Mouse (Mus musculus) c-Kit-positive CD71-positive TER-119-positive erythroid progenitor cells, embryonic 14.5 days (primary cell): ENCODE measurements around the gene Tsga10ip.
"Not testable (repeated sequence)": the region's sequence is repeated elsewhere in the genome, so short reads cannot be mapped to it uniquely, and the experiment has no call there.

Experiments used
- DNase-seq: peaks from one replicate; pipeline ENCODE4 v3.0.0-alpha.2; 2013; ENCODE audit warnings: low spot score

The Tsga10ip gene

DNA sequence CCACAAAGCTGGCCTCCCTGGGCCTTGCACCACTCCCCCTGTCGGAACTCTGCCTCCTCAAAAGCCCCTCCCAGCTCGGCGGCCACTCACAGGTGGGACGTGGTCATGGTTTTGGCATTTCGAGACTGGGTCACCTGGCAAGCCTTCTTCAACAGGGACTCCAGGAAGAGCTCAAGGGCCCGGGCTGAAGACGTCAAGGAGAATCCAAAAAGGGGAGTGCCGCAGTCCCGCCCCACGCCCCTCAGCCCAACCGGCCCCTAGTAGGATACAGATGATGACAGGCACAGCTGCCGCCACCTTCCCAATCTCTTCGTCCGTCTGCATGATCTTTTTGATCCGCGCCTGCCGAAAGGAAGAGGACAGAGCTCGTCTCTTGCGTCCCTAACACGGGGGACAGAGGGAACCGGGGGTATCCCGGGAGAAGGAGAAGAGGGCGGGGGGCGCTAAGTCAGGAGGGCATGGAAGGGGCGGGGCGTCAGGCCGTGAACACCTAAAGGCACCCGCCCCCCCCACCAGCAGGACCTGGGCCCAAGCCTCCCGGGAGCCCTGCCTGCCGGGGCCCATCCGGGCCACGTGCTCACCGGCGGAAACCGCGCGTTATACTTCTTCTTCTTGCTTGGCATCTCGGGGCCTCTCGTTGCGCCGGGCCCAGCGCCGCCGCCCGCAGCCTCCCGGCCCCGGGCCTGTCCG is 21.9 kb upstream of the Tsga10ip start:
- DNase-seq = peak; percentile 37

DNA sequence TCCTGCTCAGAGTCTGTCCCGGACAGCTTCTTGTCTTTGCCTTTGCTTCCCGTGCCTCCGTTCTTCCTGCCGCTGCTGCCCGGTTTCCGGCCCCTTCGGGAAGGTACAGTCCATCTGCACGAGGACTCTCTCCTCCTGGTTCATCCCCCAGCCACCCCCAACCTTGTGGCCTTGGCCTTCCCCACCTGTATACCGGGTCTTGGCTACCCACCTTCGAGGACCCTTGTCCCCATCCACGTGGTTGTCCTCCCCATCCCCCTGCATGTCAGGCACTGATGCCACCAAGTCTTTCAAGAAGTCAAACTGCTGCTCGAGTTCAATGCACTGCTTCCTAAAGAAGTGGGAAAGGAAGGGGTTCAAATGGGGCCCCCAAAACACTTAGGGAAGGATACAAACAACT is 21.2 kb upstream of the Tsga10ip start:
- DNase-seq = no peak

DNA sequence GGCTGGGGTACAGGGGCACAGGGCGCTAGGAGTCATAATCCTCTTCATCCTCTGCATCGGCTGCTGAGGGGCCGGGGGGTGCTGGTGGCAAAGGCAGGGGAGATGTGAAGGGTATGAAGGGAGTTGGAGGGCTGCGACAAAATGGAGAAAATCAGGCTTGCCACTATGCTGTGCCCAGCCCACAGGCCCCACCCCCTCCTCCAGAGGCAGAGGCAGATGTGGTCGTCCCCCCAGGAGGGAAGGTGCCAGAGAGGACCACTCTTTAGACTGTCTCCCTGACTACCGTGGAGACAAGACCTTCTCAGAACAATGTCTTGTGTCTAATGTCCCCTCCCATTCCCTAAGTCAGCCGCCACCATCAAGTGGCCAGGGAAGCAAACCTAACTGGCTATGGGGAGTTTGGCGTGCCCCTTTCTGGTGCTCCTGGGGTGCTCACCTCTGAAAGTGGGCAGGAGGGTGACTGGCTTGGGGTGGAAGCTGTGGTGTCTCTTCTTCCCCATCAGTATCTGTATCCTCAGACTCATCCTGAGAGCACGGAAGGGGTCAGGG is 20.6 kb upstream of the Tsga10ip start:
- DNase-seq = no peak

DNA sequence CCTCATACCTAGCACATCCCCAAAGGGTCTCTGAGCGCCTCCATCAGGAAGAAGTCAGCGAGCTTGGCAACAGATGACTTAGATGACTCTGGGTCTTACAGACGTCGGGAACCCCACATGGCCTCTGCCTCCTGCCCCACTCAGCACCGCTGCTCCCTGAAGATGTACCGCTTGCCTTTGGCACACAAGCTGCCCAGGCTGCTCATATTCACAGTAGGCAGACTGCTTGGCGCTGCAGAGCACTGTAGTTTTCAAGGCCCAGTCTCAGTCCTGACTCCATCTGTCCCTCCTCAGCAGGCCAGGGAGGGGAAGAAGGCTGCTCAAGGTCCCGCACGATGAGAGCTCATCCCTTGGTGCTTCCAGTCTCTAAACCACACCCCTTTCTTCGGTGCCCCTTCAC is 19.9 kb upstream of the Tsga10ip start:
- no peak for DNase-seq

DNA sequence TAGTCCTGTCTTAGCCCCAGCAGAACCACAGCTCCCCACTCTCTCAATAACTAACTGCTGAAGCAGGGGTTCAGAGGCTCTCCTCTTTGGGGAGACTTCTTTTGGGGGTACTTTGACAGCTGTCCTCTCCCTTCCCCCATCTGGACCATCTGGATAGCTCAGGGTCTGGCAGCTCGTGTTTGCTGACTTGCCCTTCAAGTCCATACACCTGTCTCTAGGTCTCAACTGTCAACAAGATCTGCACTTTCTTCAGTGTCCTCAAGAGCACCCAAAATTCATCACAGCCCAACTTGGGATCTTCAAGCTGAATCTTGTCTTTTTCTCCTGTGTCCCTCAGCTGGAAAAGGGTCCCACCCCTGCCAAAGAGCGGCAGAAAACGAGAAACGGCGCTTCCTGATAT is 19.5 kb upstream of the Tsga10ip start:
- no peak for DNase-seq

DNA sequence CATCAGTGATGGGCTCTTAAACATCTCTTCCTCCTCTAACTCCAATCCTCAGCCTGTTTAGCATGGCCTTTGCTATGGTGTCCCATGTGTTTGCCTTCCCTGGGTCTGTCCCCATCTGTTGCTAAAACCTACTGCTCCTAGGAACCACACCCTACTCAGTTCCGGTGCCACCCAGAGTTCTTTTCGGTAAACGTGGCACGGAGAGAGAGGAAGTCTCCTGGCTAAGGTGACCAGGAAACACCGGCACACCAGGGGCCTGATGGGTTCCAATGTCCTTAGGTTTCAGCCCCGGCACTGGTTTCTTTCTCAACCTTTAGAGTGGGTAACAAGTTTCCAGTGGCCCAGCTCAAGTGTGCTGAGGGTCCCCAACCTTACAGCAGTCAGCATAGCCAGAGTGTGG is 18.3 kb upstream of the Tsga10ip start:
- DNase-seq = no peak

DNA sequence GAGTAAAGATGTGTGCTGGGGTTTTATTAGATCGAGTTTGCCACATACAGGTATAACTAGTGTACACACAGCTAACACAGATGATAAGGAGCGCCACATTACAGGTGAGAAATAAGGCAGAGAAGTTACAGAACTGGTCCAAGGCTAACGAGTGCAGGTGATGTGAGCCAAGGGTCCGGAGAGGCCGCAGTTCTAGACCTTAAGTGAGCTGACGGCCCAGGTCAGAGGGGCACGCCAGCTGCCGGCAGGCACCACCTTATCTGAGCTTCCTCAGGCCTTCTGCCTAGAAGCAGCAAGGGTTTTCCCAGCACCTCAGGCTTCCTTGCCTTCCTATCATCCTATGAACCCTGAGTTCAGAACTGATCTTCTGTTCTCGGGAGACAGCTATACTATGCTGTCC is 17.3 kb upstream of the Tsga10ip start:
- no peak for DNase-seq

DNA sequence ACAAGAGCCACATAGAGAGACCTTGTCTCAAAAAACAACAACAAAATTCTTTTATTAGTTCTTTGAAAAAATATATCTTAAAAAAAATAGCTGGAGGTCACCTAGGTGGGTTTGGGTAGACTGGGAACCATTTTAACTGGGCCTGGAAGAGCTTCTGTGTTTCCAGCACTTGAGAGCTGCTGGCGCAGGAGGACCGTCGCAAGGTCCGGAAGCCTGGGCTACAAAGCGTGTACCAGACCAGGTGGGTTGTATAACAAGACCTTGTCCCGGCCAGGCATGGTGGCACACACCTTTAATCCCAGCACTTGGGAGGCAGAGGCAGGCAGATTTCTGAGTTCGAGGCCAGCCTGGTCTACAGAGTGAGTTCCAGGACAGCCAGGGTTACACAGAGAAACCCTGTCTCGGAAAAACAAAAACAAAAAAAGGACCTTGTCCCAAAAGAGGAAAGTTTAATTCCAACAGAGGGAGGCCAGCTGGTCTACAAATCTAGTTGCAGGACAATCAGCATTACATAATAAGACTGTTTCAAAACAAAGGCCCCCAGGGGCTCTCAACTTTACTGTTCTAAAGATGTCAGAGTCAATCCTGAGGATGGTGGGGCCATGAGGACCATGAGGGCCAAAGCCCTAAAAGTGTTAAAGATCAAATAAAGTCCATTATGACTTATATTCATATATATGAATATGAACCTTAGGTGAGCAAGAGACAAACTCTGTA is 16.6 kb upstream of the Tsga10ip start:
- DNase-seq = no peak

DNA sequence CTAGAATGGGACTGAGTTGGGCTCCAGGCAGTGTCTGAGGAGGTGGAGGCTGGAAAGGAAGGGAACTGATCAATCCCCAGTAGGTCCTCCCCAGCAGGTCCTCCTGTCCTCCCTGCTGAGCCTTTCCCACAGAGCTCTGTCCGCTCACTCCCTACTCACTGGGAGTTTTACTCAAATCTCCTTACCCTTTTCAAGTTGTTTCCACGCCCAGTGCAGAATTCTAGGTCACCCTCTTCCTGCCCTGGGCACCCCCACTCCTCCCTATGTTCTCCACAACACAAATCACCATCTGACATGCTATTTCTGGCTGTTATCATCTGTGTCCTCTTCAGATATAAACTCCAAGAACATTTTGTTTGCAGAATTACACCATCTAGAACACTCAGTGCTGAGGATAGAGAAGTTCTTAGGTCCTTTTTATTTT is 12.2 kb upstream of the Tsga10ip start:
- DNase-seq = no peak

DNA sequence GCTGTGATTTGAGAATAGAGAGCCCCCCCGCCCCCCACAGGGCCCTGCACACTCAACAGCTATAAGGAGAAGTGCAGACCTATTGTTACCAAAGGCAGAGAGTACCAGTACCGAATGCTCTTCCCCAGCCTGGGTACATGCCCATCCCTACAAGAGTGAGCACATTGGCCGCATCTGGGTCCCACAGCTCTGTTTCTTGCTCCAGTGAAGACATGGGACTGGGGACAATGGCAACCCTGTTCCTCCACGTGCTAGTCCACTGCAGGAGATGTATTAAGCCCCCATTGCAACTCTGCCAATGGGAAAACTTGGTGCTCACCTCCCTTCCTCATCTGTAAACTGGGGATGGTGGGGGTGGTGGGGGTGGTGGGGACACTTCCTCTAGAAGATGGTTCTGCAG is 11.5 kb upstream of the Tsga10ip start:
- no peak for DNase-seq

DNA sequence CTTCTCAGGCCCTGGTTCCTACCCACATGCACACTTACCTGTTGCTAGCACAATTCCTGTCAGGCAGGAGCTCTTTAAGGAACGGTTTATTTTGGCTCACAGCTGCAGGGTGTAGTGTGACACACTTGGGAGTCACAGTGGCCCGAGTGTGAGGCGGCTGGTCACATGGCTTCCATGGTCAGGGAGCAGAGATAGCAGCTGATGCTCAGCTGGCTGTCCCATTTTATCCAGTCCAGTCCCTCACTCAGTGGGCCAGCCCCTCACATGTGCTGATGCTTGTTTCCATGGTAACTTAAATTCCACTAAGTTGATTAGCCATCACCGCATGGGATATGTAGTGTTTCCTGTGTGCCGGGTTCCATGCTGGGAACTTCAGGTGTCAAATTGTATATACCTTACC is 9.6 kb upstream of the Tsga10ip start:
- DNase-seq = no peak

DNA sequence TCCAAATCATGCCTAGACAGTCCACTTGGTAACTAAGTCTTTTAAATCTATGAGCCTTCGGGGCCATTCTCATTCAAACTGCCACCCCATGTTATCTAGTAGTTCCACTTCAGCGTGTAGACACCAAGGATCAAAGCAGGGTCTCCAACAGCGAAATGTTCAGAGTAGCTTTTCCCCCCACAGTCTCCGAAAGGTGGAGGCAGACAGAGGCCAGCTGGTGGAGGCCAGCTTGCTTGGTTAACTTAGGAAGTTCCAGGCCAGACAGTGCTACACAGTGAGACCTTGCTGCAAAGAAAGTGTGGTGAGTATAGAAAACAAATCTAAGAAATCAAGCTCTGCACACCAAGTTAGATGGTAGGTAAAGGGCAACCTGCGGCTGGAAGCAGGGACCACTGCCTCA is 8.3 kb upstream of the Tsga10ip start:
- DNase-seq = no peak

DNA sequence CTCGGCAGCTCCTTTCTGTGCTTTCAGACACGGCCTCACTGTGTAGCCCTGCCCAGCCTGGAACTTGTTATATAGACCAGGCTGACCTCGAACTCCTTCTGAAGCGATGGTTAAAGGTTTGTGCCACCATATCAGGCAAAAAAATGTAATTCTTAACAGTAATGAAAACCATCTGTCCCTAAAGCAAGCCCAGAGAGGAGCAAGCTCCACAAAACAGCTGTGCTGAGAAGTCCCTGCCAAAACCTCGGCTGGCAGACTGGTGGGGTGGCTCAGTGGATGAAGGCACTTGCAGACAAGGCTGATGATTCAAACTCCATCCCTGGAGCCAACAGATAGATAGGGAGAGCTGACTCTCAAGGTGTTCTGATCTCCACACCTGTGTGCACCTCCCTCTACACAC is 6.7 kb upstream of the Tsga10ip start:
- DNase-seq = no peak

DNA sequence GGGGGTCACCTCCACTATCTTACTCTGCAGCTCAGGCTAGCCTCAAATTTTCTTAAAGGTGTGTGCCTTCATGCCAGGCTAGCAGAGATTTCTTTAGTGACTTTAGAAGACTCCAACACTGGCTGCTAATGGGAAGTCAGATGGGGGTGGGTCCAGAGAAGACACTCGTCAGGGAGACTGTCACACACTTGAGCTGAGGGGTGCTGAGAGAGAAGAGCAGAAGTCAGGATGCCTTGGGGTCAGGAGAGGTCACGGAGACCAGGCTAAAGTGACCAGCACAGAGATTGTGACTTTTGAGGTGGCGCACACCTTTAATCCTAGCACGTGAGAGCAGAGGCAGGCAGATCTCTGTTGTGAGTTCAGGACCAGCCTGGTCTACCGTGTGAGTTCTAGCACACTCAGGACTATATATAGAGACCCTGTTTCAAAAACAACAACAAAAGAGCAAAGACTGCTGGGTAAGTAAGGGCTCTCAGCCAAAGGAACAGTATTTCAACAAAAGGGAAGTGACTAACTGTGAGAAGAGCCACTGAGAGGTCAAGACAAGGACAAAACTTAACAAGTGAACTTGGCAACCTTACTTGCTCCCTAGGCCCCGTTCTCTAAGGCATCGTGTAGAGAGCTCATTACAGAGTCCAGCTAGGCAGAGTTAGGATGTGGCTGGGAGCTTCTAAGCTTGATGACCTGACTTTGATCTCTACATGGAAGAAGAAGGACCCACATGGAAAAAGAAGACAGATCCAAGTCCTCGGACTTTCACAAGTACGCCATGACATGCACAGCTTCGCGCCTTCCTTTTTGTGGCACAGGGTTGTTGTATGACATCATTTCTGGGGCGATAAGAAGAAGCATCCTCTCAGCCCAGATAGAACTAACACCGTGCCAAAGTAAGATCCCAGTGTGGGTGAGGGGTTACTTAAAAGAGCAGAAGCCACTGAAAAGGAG is 6.0 kb upstream of the Tsga10ip start:
- no peak for DNase-seq

DNA sequence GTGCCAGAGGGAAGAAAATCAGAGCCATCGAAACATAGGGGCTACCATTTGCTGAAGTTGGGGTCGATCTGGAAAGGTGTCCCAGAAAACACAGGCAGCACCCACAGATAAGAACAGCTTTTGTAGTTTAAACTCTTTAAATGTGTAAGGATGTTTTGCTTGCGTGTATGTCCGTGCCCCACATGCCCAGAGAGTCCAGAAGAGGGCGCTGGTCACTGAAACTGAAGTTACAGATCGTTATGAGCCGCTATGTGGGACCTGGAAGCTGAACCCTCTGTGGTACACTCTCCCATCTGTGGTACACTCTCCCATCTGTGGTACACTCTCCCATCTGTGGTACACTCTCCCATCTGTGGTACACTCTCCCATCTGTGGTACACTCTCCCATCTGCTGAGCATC is 4.8 kb upstream of the Tsga10ip start:
- peak; percentile 57 for DNase-seq

DNA sequence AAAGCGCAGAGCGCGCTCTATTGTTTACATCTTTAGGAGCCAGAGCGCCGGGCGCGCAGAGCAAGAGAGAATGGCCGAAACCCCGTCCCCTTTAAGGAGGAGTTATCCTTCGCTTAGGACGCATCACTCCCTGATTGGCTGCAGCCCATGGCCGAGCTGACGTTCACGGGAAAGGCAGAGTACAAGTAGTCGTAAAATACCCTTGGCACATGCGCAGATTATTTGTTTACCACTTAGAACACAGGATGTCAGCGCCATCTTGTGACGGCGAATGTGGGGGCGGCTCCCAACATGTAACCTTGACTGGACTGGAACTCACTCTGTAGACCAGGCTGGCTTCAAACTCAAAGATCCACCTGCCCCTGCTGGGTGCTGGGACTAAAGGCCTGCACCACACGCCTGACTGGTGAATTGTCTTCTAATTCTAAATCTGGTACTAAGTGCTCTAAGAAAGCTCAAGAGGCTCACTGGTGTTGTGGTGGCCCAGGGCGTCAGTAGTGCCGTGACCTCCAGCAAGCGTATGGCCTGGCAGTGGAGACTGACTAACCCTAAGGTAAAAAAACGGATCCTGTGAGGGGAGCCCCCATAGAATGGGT is 4.3 kb upstream of the Tsga10ip start:
- DNase-seq = not testable (repeated sequence)

DNA sequence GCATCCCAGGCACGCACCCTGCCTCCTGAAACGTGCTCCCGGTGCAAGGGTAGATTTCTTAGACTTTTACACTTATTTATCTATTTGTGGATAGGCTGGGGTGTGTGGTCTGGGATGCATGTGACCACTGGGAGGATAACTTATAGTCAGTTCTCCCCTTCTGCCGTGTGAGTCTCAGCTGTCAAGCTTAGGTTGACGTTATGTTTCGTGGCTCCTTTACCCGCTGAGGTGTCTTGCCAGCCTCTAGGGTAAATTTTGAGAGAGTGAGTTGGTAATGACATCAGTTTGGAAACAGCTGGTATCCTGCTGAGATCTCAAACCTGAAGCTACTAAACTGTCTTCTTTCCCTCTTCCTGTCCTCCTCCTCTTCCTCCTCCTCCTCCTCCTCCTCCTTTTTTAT is 3.6 kb upstream of the Tsga10ip start:
- DNase-seq = no peak

DNA sequence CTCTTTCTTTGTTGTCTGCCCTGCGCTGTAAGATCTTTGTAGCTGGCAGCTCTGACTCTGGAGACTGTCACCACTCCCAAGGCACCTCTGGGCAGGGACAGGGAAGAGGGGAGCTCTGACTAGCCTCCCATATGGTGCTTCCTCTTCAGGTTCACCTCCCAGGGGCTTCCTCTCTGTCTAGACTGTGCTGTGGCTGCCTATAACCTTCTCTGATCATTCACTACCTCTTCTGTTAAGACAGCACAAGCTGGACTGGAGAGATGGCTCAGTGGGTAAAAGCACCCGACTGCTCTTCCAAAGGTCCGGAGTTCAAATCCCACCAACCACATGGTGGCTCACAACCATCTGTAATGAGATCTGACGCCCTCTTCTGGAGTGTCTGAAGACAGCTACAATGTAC is 1.3 kb downstream of the Tsga10ip start:
- DNase-seq = not testable (repeated sequence)

DNA sequence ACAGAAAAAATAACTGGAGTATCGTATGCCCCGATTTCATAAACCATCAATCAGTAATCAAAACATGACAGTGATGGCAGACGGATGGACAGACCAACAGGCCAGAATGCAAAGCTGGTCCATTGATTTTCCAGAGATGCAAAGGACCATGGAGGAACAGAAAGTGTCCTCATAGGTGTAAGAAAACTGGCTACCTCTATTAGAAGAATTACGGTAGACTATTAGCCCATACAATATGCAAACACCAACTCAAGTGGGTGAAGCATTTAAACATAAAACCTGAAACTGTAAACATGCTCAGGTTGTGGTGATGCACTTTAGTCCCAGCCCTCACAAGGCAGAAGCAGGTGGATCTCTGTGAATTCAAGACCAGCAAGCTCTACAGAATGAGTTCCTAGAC is 7.0 kb downstream of the Tsga10ip start:
- no peak for DNase-seq

DNA sequence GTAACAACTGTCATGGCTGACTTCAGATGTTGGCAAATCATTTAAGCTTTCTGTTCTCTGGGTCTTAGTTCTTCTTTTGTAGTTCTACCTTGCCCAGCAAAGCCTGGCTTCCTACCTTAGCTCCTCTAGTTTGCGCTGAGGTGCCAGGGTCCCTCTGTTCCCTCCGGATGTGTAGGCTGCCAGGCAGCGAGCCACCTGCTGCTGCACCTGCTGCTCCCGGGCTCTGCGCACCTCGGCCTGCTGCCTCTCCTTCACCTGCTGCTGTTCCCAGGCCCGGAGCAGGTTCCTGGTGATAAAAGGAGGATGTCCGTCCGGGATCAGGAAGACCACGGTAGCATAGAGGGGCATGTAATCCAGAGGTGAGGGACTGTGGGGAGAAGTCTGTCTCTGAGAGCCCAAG is 8.2 kb downstream of the Tsga10ip start:
- no peak for DNase-seq

DNA sequence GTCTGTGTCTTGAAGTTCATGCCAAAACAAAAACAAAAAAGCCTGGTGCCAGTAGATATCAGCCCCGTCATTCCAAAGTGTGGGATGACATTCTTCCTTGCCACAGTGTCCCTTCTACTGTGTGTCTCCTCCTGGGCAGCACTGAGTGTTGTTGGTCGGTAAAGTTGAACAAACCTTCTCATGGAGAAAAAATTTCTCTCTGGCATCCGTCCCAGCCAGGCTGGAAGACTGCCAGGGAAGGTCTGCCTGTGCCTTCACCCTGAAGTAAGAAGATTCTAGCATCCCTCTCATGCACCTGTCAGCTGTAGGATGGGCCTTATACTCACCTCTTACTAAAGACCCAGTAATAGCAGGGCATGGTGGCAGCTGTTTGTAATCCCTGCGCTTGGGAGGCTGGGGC is 9.4 kb downstream of the Tsga10ip start:
- no peak for DNase-seq

DNA sequence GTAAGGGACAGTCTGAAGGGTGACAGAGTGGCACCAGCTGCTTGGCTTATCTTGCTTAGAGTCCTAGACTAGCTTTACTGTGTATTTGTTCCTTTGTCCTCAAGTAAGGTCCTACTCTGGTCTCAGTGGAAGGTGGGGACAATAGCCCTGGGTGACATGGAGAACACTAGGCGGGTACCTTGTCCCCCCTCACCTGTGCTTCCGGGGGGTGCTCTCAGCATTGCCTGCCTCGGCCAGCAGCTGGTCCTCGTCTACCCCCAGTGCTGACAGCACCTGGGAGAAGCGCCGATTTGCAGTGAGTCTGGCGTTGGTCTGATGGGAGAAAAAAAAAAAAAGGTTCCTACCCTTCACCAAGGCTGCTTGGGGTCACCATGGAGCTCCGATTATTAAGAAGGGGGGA is 11.9 kb downstream of the Tsga10ip start:
- no peak for DNase-seq
